Mouse (Mus musculus) c-Kit-positive CD71-positive TER-119-negative erythroid progenitor cells, embryonic 14.5 days (primary cell): Measurements from ENCODE around the gene Kif3c.

Experiments used
- DNase-seq: peaks from one replicate; pipeline ENCODE4 v3.0.0-alpha.2; 2013; ENCODE audit warnings: low read depth

The Kif3c gene

GRCm38 (mm10) chr12:3425375-3426341 lies 60.7 kb downstream of the Kif3c start:
- DNase-seq, result peak; percentile 34

GRCm38 (mm10) chr12:3426530-3427034 lies 61.6 kb downstream of the Kif3c start, which contains the start of gene Asxl2:
Gene Asxl2, plus strand, starts transcription at chr12:3426857.
- DNase-seq, result peak; percentile 97

GRCm38 (mm10) chr12:3427067-3427889 lies 62.3 kb downstream of the Kif3c start:
- peak; percentile 83 for DNase-seq

GRCm38 (mm10) chr12:3427891-3428775 lies 63.2 kb downstream of the Kif3c start:
- no peak for DNase-seq

- no peak for DNase-seq
Measured at GRCm38 (mm10) chr12:3429681-3430442, 64.9 kb downstream of the Kif3c start.

- no peak for DNase-seq
Measured at GRCm38 (mm10) chr12:3430443-3430753, 65.5 kb downstream of the Kif3c start.

GRCm38 (mm10) chr12:3430985-3431384 lies 66.1 kb downstream of the Kif3c start:
- no peak for DNase-seq

- DNase-seq, result no peak
Measured at GRCm38 (mm10) chr12:3433736-3434135, 68.8 kb downstream of the Kif3c start.

GRCm38 (mm10) chr12:3436446-3436845 lies 71.5 kb downstream of the Kif3c start:
- DNase-seq, result no peak

- peak; percentile 24 for DNase-seq
Measured at GRCm38 (mm10) chr12:3437815-3438214, 72.9 kb downstream of the Kif3c start.

- no peak for DNase-seq
Measured at GRCm38 (mm10) chr12:3440916-3441315, 76.0 kb downstream of the Kif3c start.

GRCm38 (mm10) chr12:3441361-3441760 lies 76.4 kb downstream of the Kif3c start:
- DNase-seq, result no peak

- DNase-seq, result no peak
Measured at GRCm38 (mm10) chr12:3453554-3453953, 88.6 kb downstream of the Kif3c start.
